Mouse (Mus musculus): ENCODE results near the gene AB124611.
"Not testable (repeated sequence)": the region's sequence is repeated elsewhere in the genome, so short reads cannot be mapped to it uniquely, and the experiment has no call there.

AB124611 gene

GRCm38 (mm10) chr9:21565004-21565586 is 39.1 kb downstream of the AB124611 start:
- DNase-seq: no peak

- no peak for DNase-seq
Observed at GRCm38 (mm10) chr9:21566538-21566937, 40.6 kb downstream of the AB124611 start.

DNA sequence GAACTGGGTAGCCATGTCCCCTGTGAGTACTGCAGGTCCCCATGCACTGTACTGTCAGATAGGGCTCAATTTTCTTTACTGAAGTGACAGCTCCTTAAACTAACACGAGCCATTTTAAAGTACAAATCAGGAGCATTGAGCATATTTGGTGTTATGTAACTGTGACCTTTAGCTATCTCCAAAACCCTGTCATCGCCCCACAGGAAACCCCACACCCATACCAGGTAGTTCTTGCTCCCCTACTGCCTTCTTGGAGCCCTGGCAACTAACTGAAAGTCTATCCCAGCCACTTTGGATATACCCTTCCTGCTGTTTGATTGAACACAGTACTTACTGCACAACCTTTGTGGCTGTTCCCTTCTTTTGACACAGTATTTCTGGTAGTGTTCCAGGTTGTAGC is 41.1 kb downstream of the AB124611 start:
- no peak for DNase-seq

DNA sequence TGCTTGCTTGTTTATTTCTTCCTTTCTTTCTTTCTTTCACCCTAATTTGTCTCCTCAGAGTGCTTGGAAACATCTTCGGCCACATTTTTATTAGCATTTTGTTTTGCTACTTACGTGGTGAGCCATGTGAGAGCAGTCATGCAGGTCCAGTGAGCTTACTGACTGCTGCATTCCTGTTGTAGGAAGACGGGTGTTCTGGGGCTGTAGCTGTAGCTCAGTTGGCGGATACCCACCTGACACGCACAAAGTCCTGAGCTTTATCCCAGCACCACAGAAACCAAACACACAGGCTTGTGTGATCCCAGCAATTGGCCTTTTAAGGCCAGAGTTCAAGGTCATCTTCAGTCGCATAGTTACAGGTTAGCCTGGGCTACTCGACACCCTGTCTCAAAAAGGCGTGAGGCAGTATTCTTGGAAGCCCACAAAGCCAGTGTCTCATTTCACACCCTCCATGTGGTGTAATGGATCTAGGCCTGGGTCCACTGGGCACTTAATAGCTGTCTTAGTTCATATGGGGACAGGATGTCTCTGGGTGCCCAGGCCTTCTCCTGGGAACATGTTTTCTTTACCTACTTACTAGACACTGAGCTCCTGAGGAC is 42.8 kb downstream of the AB124611 start:
- no peak for DNase-seq

DNA sequence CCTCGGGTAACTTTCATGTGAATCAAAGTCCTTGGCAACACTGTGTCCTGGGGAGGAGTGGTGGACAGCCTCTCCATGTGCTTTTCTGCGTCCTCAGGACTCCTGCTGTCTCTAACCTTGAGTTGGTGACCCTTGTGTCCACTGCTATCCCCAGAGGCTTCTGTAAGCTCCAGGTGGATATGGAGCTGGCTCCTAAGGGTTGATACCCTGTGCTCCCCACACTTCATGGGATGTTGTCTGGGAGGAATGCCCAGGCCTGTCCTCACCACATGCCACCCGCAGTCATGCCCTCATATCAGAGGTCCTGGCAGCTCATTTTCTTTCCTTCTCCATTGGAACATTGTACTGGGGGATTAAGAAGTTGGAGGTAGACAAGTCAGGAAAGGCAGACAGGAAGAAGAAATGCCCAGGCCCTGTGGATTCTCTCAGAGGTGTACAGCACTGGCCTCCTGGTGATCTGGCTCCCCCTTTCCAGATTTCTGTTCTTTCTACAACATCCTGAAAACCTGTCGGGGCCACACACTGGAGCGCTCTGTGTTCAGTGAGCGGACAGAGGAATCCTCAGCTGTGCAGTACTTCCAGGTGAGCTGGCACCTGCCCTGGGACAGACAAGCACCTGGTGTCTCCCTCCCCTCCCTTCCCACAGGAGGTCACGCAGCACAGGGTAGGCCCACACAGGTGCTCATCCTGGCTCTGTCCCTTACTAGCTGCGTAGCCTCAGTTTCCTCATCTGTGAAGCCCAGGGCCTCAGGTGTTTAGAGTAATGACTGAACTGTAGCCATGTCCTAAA is 48.2 kb downstream of the AB124611 start:
- no peak for DNase-seq

GRCm38 (mm10) chr9:21575253-21575652 is 49.3 kb downstream of the AB124611 start:
- no peak for DNase-seq

- no peak for DNase-seq
Observed at GRCm38 (mm10) chr9:21576286-21576685, 50.3 kb downstream of the AB124611 start.

DNA sequence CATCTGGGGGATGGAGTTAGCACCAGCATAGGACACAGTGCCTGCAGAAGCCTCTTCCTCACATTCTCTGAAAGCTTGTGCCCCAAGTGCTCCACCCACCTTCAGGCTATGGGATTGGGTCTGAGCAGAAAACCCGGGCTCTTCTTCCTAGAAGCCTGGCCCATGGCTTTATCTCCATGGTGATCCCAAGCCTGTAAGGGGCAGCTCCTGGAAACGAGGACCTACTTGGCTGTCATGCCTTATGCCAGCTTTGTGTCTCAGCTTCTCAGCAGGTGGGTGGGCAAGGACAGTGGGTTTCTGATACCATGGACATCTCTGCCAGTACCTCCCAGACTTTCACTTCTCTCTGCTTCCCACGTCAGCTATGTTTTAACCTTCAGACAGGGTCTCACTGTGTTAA is 52.2 kb downstream of the AB124611 start:
- no peak for DNase-seq

DNA sequence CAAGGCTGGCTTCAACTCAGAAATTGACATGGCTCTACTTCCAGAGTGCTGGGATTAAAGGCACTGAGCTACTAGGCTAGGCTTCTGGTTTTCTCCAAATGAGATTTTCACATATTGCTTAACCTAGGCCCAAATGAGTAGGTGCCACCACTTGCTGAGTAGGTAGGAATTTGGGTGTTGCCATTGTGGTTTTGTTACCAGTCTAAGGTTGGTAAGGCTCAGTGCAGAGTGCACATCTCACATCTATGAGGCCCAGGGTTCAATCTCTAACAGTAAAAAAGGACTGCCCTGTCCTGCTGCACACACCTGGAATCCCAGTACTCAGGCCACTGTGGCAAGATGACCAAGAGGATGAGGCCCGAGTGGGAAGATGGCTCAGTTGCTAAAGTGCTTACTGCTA is 59.4 kb downstream of the AB124611 start:
- no peak for DNase-seq

GRCm38 (mm10) chr9:21587678-21588349 is 61.8 kb downstream of the AB124611 start:
- no peak for DNase-seq

GRCm38 (mm10) chr9:21588350-21588749 is 62.4 kb downstream of the AB124611 start:
- no peak for DNase-seq

DNA sequence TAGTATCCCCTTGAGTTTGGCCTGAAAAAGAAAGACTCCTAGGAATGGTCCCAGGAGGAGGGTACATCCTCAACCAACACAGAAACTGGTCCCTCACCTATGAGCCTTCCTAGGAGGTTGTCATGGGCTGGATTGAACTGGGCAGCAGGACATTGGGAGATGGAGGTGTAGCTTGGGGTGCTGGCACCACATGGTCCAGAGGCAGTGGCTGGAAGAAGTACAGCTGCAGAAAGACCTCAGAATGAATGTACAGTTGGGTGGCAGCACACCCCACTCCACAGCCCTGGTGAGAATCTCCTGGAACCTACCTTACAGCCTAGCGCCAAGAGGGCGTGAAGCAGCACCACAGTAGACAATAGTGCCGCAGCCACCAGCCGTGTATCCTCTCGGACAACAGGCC is 63.6 kb downstream of the AB124611 start:
- no peak for DNase-seq

DNA sequence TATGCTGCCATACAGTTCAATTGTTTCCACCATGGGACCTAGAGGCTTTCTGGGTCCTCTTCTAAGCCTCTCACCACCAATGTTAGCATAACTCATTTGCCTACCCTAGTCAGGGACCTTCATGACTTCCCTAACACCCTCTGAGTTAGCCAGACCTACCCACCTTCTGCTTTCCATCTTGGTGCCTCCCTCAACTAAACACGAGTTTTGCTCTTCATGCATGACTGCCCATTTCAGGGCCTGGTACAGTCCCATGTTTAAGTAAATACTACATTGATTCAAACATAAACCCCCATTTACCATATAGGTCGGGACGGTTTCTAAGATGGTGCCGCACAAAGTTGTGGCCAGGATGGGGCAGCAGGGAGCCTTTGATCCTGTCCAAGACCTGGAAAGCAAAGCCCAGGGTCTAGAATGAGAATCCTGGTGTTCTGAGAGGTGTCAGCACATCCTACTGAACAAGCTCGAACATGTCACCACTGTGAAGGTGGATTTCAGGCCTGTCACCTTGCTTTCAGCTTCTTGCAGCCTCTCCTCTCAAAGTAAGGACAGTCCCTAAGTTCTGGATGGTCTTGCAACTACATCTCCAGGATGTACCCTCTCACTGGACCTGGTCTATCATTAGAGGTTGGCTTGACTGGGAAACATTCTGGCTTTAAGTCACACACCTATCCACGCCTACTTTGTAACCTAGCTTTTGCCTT is 65.3 kb downstream of the AB124611 start:
- DNase-seq: no peak

DNA sequence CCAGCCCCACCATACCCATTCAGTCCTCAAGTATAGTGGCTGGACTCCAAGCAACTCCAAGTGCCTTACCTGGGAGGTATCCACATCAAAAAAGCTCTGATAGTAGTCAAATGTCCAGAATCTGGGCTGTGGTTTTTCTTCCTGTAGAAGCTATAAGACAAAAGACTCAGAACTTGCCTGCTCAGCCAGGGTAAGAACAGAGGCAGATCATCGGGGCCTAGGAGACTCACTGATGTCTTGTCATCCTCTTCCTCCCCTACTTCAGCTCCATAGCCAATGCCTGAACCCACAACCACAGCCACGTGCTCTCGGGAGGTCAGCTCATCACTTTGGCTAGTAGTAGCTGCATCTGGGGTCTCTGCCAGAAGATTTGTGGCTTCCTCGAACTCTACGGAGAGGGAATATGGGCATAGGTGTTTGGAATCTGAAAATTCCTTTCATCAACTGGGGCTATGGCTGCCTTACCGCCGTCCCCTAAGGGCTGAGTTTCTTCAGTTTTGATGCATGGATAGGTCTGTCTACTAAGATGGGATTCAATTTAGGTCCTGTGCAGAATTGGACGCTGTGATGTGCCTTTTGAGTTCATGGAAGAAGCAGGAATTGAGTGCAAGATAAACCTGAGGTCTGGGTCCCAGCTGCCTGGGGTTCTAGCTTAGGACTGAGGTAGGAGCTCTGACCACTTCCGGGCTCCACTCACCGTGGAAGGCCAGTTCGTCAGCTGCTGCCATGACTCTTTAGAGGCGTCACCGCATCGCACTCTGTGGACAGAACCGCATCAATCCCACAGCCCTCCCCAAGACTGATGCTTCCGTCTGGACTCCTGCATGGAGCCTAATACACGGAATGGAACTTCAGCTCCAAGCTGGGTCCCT is 66.1 kb downstream of the AB124611 start:
- DNase-seq: no peak

- peak; percentile 89 to 95 for DNase-seq
Observed at GRCm38 (mm10) chr9:21592703-21593121, 66.7 kb downstream of the AB124611 start, which contains the start of the genes Timm29 and Yipf2. Gene Timm29, plus strand, starts transcription at chr9:21592722. Gene Yipf2, minus strand, starts transcription at chr9:21592828.

- peak in 1 of 2 experiments; percentile 44 for DNase-seq
Observed at GRCm38 (mm10) chr9:21593122-21593721, 67.2 kb downstream of the AB124611 start.

GRCm38 (mm10) chr9:21594350-21594749 is 68.4 kb downstream of the AB124611 start:
- not testable (repeated sequence) for DNase-seq

DNA sequence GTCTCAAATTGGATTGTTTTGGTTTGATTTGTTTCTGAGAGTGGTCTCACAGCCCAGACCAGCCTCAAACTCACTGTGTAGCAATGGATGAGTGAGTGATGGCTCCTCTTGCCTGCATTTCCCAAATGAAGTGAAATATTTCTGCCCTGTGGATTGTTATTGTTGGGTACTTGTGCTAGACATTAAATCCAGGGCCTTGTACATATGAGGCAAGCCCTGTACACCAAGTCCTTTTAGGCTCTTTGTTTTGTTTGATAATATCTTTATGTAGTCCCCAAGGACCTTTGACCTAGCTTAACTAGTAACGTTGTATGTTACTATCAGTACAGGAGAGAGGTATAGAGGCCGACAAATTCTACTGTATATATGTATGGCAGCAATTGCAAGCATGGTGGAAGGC is 68.9 kb downstream of the AB124611 start:
- no peak for DNase-seq
